Mouse (Mus musculus): Measurements from ENCODE around the gene Vamp1.

GRCm38 (mm10) chr6:125222146-125222545 is 6.8 kb downstream of the Vamp1 start:
- TF ChIP-seq POLR2A (IDR thresholded peaks at IDR 0.05; ENCODE audit: low read depth, low read length) (no peak), CTCF (conservative IDR thresholded peaks at IDR 0.05; ENCODE audit: insufficient read depth, insufficient read length, low read depth, low read length) (no peak)
